Mouse (Mus musculus) small intestine, adult 10 weeks (tissue): ENCODE measurements around the gene Ptar1. TPM values are rescaled to one million over a fixed set of nuclear protein-coding genes. Genes with fewer than 3 reads are reported as not detected.

Experiments
- polyA plus RNA-seq: library from polyadenylated mRNA; stranded (reverse); fragments of 350-450 nt; fragmentation: Illumina TruSeq; extraction: RNeasy Lipid Tissue Mini Kit (QIAGEN cat#74804); gene quantifications from one replicate; pipeline ENCODE4 v1.2.3, GENCODE M21; 2014; ENCODE audit warnings: low replicate concordance

Ptar1 gene
- polyA plus RNA-seq, result 13.9 TPM

GRCm38 (mm10) chr19:23687296-23688021 lies at the start of gene Ptar1:
TSS of gene Ptar1 (plus strand) at chr19:23687429.

GRCm38 (mm10) chr19:23652644-23653043 lies 34.6 kb upstream of the Ptar1 start, which contains the start of gene 1700028P14Rik:
TSS of gene 1700028P14Rik (minus strand) at chr19:23652812.

GRCm38 (mm10) chr19:23758554-23759321 lies 71.5 kb downstream of the Ptar1 start, which contains the start of gene Apba1:
TSS of gene Apba1 (plus strand) at chr19:23758887.

Other genes with a start within 250 kb of the Ptar1 start
- 7.0 TPM for gene Mamdc2, start 239.0 kb upstream of the Ptar1 start, polyA plus RNA-seq
- gene 1700028P14Rik, start 34.6 kb upstream of the Ptar1 start, polyA plus RNA-seq, result not detected
- 0.71 TPM for gene Apba1, start 71.5 kb downstream of the Ptar1 start, polyA plus RNA-seq